Mouse (Mus musculus): ENCODE results near the gene Itpr1. TPM values are rescaled to one million over a fixed set of nuclear protein-coding genes. Genes with fewer than 3 reads are reported as not detected.

The Itpr1 gene
- polyA plus RNA-seq, 1 experiment: 42.5 TPM

- H3K4me1 ChIP-seq (ENCODE audit: control insufficient read depth, insufficient read depth, low read length): peaks cover 3% of the 10 kb centered on the region
- H3K9ac ChIP-seq (ENCODE audit: low read depth, poor library complexity, severe bottlenecking): no peak overlapping the region
- H3K27ac ChIP-seq (ENCODE audit: insufficient read depth, low read length): no peak overlapping the region
- H3K27me3 ChIP-seq (ENCODE audit: control insufficient read depth, insufficient read depth, low read length, poor library complexity, severe bottlenecking): no peaks in the 10 kb centered on the region
- H3K9me3 ChIP-seq (replicated peaks; ENCODE audit: control insufficient read depth, insufficient read depth, low read length, poor library complexity, severe bottlenecking): no peaks in the 10 kb centered on the region
- no peak for TF ChIP-seq POLR2A (IDR thresholded peaks at IDR 0.05; ENCODE audit: insufficient read depth, low read length)
- TF ChIP-seq EP300 (IDR thresholded peaks at IDR 0.05; ENCODE audit: insufficient read depth, low read depth, low read length): no peak
- TF ChIP-seq CTCF (IDR thresholded peaks at IDR 0.05; ENCODE audit: low read depth, low read length): no peak
- no peaks in the 10 kb centered on the region for H3K36me3 ChIP-seq (ENCODE audit: control insufficient read depth, insufficient read depth, low read length, poor library complexity, severe bottlenecking)
- H3K4me3 ChIP-seq (ENCODE audit: low read depth, low read length): no peak overlapping the region
These were observed 5.9 kb upstream of the Itpr1 start for GRCm38 (mm10) chr6:108206914-108207566.

GRCm38 (mm10) chr6:108211896-108212880 is 708 bp upstream of the Itpr1 start:
- peak overlapping the region; percentile 84 for H3K4me3 ChIP-seq (ENCODE audit: low read depth, low read length)
- no peaks in the 10 kb centered on the region for H3K9me3 ChIP-seq (replicated peaks; ENCODE audit: control insufficient read depth, insufficient read depth, low read length, poor library complexity, severe bottlenecking)
- peak overlapping the region; percentile 75 for H3K9ac ChIP-seq (ENCODE audit: low read depth, poor library complexity, severe bottlenecking)
- TF ChIP-seq POLR2A (IDR thresholded peaks at IDR 0.05; ENCODE audit: insufficient read depth, low read length): no peak
- no peak for TF ChIP-seq CTCF (IDR thresholded peaks at IDR 0.05; ENCODE audit: low read depth, low read length)
- no peaks in the 10 kb centered on the region for H3K27me3 ChIP-seq (ENCODE audit: control insufficient read depth, insufficient read depth, low read length, poor library complexity, severe bottlenecking)
- H3K4me1 ChIP-seq (ENCODE audit: control insufficient read depth, insufficient read depth, low read length): peaks cover 3% of the 10 kb centered on the region
- peaks cover 6% of the 10 kb centered on the region; the same call in 1 of the 2 replicates for H3K36me3 ChIP-seq (ENCODE audit: control insufficient read depth, insufficient read depth, low read length, poor library complexity, severe bottlenecking)
- H3K27ac ChIP-seq (ENCODE audit: insufficient read depth, low read length): no peak overlapping the region

GRCm38 (mm10) chr6:108213481-108214293 is 791 bp downstream of the Itpr1 start:
- H3K27me3 ChIP-seq (ENCODE audit: control insufficient read depth, insufficient read depth, low read length, poor library complexity, severe bottlenecking): no peaks in the 10 kb centered on the region
- H3K9ac ChIP-seq (ENCODE audit: low read depth, poor library complexity, severe bottlenecking): peak overlapping the region; percentile 47
- no peaks in the 10 kb centered on the region for H3K9me3 ChIP-seq (replicated peaks; ENCODE audit: control insufficient read depth, insufficient read depth, low read length, poor library complexity, severe bottlenecking)
- peaks cover 6% of the 10 kb centered on the region; the same call in 1 of the 2 replicates for H3K36me3 ChIP-seq (ENCODE audit: control insufficient read depth, insufficient read depth, low read length, poor library complexity, severe bottlenecking)
- H3K27ac ChIP-seq (ENCODE audit: insufficient read depth, low read length): no peak overlapping the region
- peaks cover 3% of the 10 kb centered on the region for H3K4me1 ChIP-seq (ENCODE audit: control insufficient read depth, insufficient read depth, low read length)
- H3K4me3 ChIP-seq (ENCODE audit: low read depth, low read length): peak overlapping the region; percentile 75
- TF ChIP-seq POLR2A (IDR thresholded peaks at IDR 0.05; ENCODE audit: insufficient read depth, low read length) (no peak), CTCF (IDR thresholded peaks at IDR 0.05; ENCODE audit: low read depth, low read length) (no peak), EP300 (IDR thresholded peaks at IDR 0.05; ENCODE audit: insufficient read depth, low read depth, low read length) (no peak)

- no peak for TF ChIP-seq POLR2A (IDR thresholded peaks at IDR 0.05; ENCODE audit: insufficient read depth, low read length)
- no peak for TF ChIP-seq CTCF (IDR thresholded peaks at IDR 0.05; ENCODE audit: low read depth, low read length)
- TF ChIP-seq EP300 (IDR thresholded peaks at IDR 0.05; ENCODE audit: insufficient read depth, low read depth, low read length): no peak
- Histone ChIP-seq H3K36me3 (ENCODE audit: control insufficient read depth, insufficient read depth, low read length, poor library complexity, severe bottlenecking) (peaks cover 6% of the 10 kb centered on the region; the same call in 1 of the 2 replicates), H3K9me3 (replicated peaks; ENCODE audit: control insufficient read depth, insufficient read depth, low read length, poor library complexity, severe bottlenecking) (no peaks in the 10 kb centered on the region), H3K4me3 (ENCODE audit: low read depth, low read length) (peak overlapping the region; percentile 75), H3K9ac (ENCODE audit: low read depth, poor library complexity, severe bottlenecking) (peak overlapping the region; percentile 47), H3K27me3 (ENCODE audit: control insufficient read depth, insufficient read depth, low read length, poor library complexity, severe bottlenecking) (no peaks in the 10 kb centered on the region), H3K27ac (ENCODE audit: insufficient read depth, low read length) (no peak overlapping the region), H3K4me1 (ENCODE audit: control insufficient read depth, insufficient read depth, low read length) (peaks cover 3% of the 10 kb centered on the region)
These were observed 1.5 kb downstream of the Itpr1 start for GRCm38 (mm10) chr6:108214294-108214925.

GRCm38 (mm10) chr6:108216091-108216490 is 3.2 kb downstream of the Itpr1 start:
- H3K36me3 ChIP-seq (ENCODE audit: control insufficient read depth, insufficient read depth, low read length, poor library complexity, severe bottlenecking): peaks cover 6% of the 10 kb centered on the region; the same call in 1 of the 2 replicates

More at GRCm38 (mm10) chr6:108216091-108216490, 3.2 kb downstream of the Itpr1 start:
- Histone ChIP-seq H3K27ac (ENCODE audit: insufficient read depth, low read length) (no peak overlapping the region), H3K9me3 (replicated peaks; ENCODE audit: control insufficient read depth, insufficient read depth, low read length, poor library complexity, severe bottlenecking) (no peaks in the 10 kb centered on the region), H3K4me3 (ENCODE audit: low read depth, low read length) (no peak overlapping the region), H3K4me1 (ENCODE audit: control insufficient read depth, insufficient read depth, low read length) (peaks cover 4% of the 10 kb centered on the region), H3K9ac (ENCODE audit: low read depth, poor library complexity, severe bottlenecking) (no peak overlapping the region), H3K27me3 (ENCODE audit: control insufficient read depth, insufficient read depth, low read length, poor library complexity, severe bottlenecking) (no peaks in the 10 kb centered on the region)
- TF ChIP-seq CTCF (IDR thresholded peaks at IDR 0.05; ENCODE audit: low read depth, low read length): no peak
- no peak for TF ChIP-seq EP300 (IDR thresholded peaks at IDR 0.05; ENCODE audit: insufficient read depth, low read depth, low read length)

All from ES-Bruce4 (cell line).